In genomic region chr1:192834361-192835210, GRCm38 (mm10) we compare ENCODE assay signal across 8 mouse cellular contexts. TPM values are rescaled to one million over a fixed set of nuclear protein-coding genes. Genes with fewer than 3 reads are reported as not detected.
A peak's percentile ranks its signal among the peaks of the same experiment; 100 is the strongest.
DNase-seq lines count a peak whose midpoint lies in the region; ATAC-seq and TF ChIP-seq lines count a peak whose summit lies in the region.

No protein-coding gene starts in this region.

- under 1% methylated on average over 63 of the region's 63 CpGs for WGBS in forebrain, embryonic 11.5 days
- 1% methylated on average over 63 of the region's 63 CpGs for WGBS in hindbrain, embryonic 14.5 days
- 2% methylated on average over 60 of the region's 63 CpGs for WGBS in stomach, embryonic 14.5 days

- H3K4me2 ChIP-seq in forebrain, embryonic 11.5 days (ENCODE audit: low read depth, low read length, severe bottlenecking) = peak overlapping the region; percentile 63
- H3K4me2 ChIP-seq in hindbrain, embryonic 14.5 days (replicated peaks) = peak overlapping the region; percentile 74
- H3K4me2 ChIP-seq in stomach, embryonic 14.5 days (replicated peaks; ENCODE audit: low read depth, low read length) = peak overlapping the region; percentile 88

- H3K9ac ChIP-seq in forebrain, embryonic 11.5 days (ENCODE audit: low read length) = peak overlapping the region; percentile 72
- peak overlapping the region; percentile 69 for H3K9ac ChIP-seq in hindbrain, embryonic 14.5 days
- H3K9ac ChIP-seq in stomach, embryonic 14.5 days (replicated peaks; ENCODE audit: low read depth, low read length) = peak overlapping the region; percentile 36

- no peak for TF ChIP-seq CTCF in G1E (IDR thresholded peaks at IDR 0.05; ENCODE audit: low read depth, low read length)
- TF ChIP-seq CTCF in left cerebral cortex, adult 2 months (IDR thresholded peaks at IDR 0.05) = no peak

- peak overlapping the region; percentile 23; the same call in 1 of the 2 replicates for H3K4me3 ChIP-seq in G1E (ENCODE audit: low read depth, low read length)
- H3K4me3 ChIP-seq in forebrain, embryonic 11.5 days (ENCODE audit: low read depth, low read length) = peak overlapping the region; percentile 34
- H3K4me3 ChIP-seq in hindbrain, embryonic 14.5 days (replicated peaks; ENCODE audit: low read length) = peak overlapping the region; percentile 34
- H3K4me3 ChIP-seq in left cerebral cortex, adult 2 months = peak overlapping the region; percentile 52
- H3K4me3 ChIP-seq in stomach, embryonic 14.5 days (ENCODE audit: low read depth, low read length) = peak overlapping the region; percentile 38

- DNase-seq in G1E (ENCODE audit: low spot score) (no peak), adipocyte (ENCODE audit: low spot score) (no peak)
- DNase-seq in brain, adult 2 months (ENCODE audit: low read depth, low spot score) = peak; percentile 84
- DNase-seq in forebrain, embryonic 11.5 days (ENCODE audit: low spot score) = peak; percentile 94
- peak; percentile 80 for DNase-seq in hindbrain, embryonic 14.5 days (ENCODE audit: low spot score)
- peak; percentile 72 to 78 for DNase-seq in left cerebral cortex, adult 2 months (ENCODE audit: extremely low spot score in 1 of 2, low spot score in 2 of 2)

- H3K4me1 ChIP-seq in G1E (ENCODE audit: insufficient read depth, low read depth, low read length) = no peaks in the 10 kb centered on the region
- H3K4me1 ChIP-seq in forebrain, embryonic 11.5 days (replicated peaks; ENCODE audit: control insufficient read depth, insufficient read depth, low read length) = peaks cover 24% of the 10 kb centered on the region
- H3K4me1 ChIP-seq in hindbrain, embryonic 14.5 days (replicated peaks; ENCODE audit: control insufficient read depth, insufficient read depth, low read length) = peaks cover 28% of the 10 kb centered on the region
- H3K4me1 ChIP-seq in stomach, embryonic 14.5 days (ENCODE audit: control insufficient read depth, insufficient read depth, low read length) = peaks cover 28% of the 10 kb centered on the region

- H3K36me3 ChIP-seq in G1E (replicated peaks) = no peaks in the 10 kb centered on the region
- H3K36me3 ChIP-seq in forebrain, embryonic 11.5 days (ENCODE audit: control insufficient read depth, insufficient read depth, low read length) = no peaks in the 10 kb centered on the region
- H3K36me3 ChIP-seq in hindbrain, embryonic 14.5 days (replicated peaks; ENCODE audit: control insufficient read depth, insufficient read depth) = no peaks in the 10 kb centered on the region
- H3K36me3 ChIP-seq in stomach, embryonic 14.5 days (ENCODE audit: control insufficient read depth, insufficient read depth, low read length) = no peaks in the 10 kb centered on the region

- peaks cover 61% of the 10 kb centered on the region for H3K9me3 ChIP-seq in G1E (replicated peaks)
- H3K9me3 ChIP-seq in forebrain, embryonic 11.5 days (ENCODE audit: control insufficient read depth, low read length) = no peaks in the 10 kb centered on the region
- no peaks in the 10 kb centered on the region for H3K9me3 ChIP-seq in hindbrain, embryonic 14.5 days (ENCODE audit: control insufficient read depth, low read length)
- no peaks in the 10 kb centered on the region for H3K9me3 ChIP-seq in stomach, embryonic 14.5 days (ENCODE audit: control insufficient read depth, low read depth, low read length)

- H3K27me3 ChIP-seq in G1E (ENCODE audit: insufficient read depth, low read length) = no peaks in the 10 kb centered on the region
- H3K27me3 ChIP-seq in forebrain, embryonic 11.5 days (ENCODE audit: control insufficient read depth, insufficient read depth, low read length) = peaks cover 13% of the 10 kb centered on the region
- H3K27me3 ChIP-seq in hindbrain, embryonic 14.5 days (ENCODE audit: control insufficient read depth, insufficient read depth, low read length) = no peaks in the 10 kb centered on the region; the same call in 1 of the 2 replicates
- no peaks in the 10 kb centered on the region for H3K27me3 ChIP-seq in stomach, embryonic 14.5 days (ENCODE audit: control insufficient read depth, insufficient read depth, low read length)

- intact Hi-C loops in left cerebral cortex, adult 2 months (cut with DNase I) = loop anchor here (2.0 to 5.0 kb wide), 2 partner anchors 18 to 47 kb away; no protein-coding TSS in a partner anchor

- no peak for ATAC-seq in G1E (ENCODE audit: extremely low read depth, insufficient number of reproducible peaks, low FRiP score, poor library complexity, severe bottlenecking)
- ATAC-seq in forebrain, embryonic 11.5 days (replicated peaks; ENCODE audit: low FRiP score) = peak; percentile 95
- ATAC-seq in hindbrain, embryonic 14.5 days (ENCODE audit: low FRiP score) = peak; percentile 89
- ATAC-seq in megakaryocyte-erythroid progenitor cell, adult 5-6 weeks (replicated peaks; ENCODE audit: low FRiP score, low TSS enrichment, poor library complexity, severe bottlenecking) = peak; percentile 18; the same call in 1 of the 2 replicates
- ATAC-seq in stomach, embryonic 14.5 days (ENCODE audit: insufficient number of reproducible peaks, insufficient read depth, low FRiP score, low read depth) = peak; percentile 74

- H3K27ac ChIP-seq in forebrain, embryonic 11.5 days (ENCODE audit: low read depth, low read length) = peak overlapping the region; percentile 94
- peak overlapping the region; percentile 97 for H3K27ac ChIP-seq in hindbrain, embryonic 14.5 days
- peak overlapping the region; percentile 77 for H3K27ac ChIP-seq in left cerebral cortex, adult 2 months
- peak overlapping the region; percentile 83 for H3K27ac ChIP-seq in stomach, embryonic 14.5 days (ENCODE audit: low read length)

RNA-seq across cellular contexts. Expression of gene Sertad4, which starts 21.0 kb away (rescaled TPM):
- not detected in 2 replicates for total RNA-seq in G1E (2014; fragmentation: Nextera tagmentation)
- total RNA-seq in G1E (2017) = 0.06 and 0.11 TPM in 2 replicates
- not detected in 2 replicates for polyA plus RNA-seq in G1E (2012)
- 17.2 and 17.3 TPM in 2 replicates for polyA plus RNA-seq in forebrain, embryonic 11.5 days (2014; fragmentation: Nextera tagmentation; extraction: Ambion mirVana)
- polyA plus RNA-seq in hindbrain, embryonic 14.5 days (2014; fragmentation: Nextera tagmentation; extraction: Ambion mirVana) = 21.6 and 25.0 TPM in 2 replicates
- total RNA-seq in left cerebral cortex, adult 2 months (2021) = 10 to 100 TPM; 11.6 to 12.1 TPM
- 0.57 TPM in 1 of 2 replicates, not detected in the other for total RNA-seq in megakaryocyte-erythroid progenitor cell, adult 5-6 weeks (2014; fragmentation: Nextera tagmentation)
- total RNA-seq in megakaryocyte-erythroid progenitor cell, adult 5-6 weeks (2017) = not detected in 2 replicates
- 21.5 and 27.2 TPM in 2 replicates for polyA plus RNA-seq in stomach, embryonic 14.5 days (2014; fragmentation: Nextera tagmentation; extraction: Ambion mirVana)

Comparison
In these comparisons a context has a peak if more than half of its experiments do, and no peak if none do; other contexts are left out.
1. DNase-seq: peak in brain, adult 2 months (single experiment), forebrain, embryonic 11.5 days (single experiment), hindbrain, embryonic 14.5 days (single experiment) and left cerebral cortex, adult 2 months (2 of 2); none in G1E (single experiment) and adipocyte (single experiment).
2. RNA of gene Sertad4, which starts 21.0 kb away (polyA plus RNA-seq): 21.6 to 25.0 TPM in hindbrain, embryonic 14.5 days, 21.5 to 27.2 TPM in stomach, embryonic 14.5 days and 17.2 to 17.3 TPM in forebrain, embryonic 11.5 days; not detected in G1E; every median in the first group is over 10 times any median in the second.
3. Peak in every context shown above with its lines, with median percentiles within 50 percentile points of each other: H3K4me3 ChIP-seq, H3K27ac ChIP-seq, H3K4me2 ChIP-seq and H3K9ac ChIP-seq.